Mouse (Mus musculus): Measurements from ENCODE around the gene Ncf4. TPM values are rescaled to one million over a fixed set of nuclear protein-coding genes. Genes with fewer than 3 reads are reported as not detected.

Ncf4 gene
- polyA plus RNA-seq, 1 experiment from 2014 or later = 27.3 TPM

DNA sequence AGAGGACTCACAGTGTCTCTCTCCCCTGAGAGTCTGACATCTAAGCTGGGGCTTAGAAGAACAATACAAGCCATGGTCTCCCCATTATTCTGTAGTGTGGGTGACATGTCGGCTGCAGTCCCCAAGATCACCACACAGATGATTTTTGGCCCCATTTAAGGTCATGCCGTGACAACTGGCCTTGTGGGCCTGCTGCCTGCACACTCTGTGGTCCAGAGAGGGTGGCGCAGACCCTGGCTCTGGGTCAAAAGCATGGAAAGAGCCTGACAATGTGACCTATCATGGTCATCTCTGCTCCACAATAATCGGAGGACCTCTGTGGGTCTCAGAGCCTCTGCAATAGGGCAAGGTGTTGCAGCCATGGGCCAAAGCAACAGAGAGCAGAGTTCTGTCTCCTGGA, 49.1 kb downstream of the Ncf4 start:
- H3K9me3 ChIP-seq (replicated peaks; ENCODE audit: control insufficient read depth, low read length) = no peaks in the 10 kb centered on the region
- no peak overlapping the region for H3K27ac ChIP-seq (ENCODE audit: low read depth, low read length)
- no peak for ATAC-seq (replicated peaks; ENCODE audit: insufficient number of reproducible peaks, low FRiP score, low TSS enrichment)
- H3K36me3 ChIP-seq (ENCODE audit: control insufficient read depth, insufficient read depth, low read length) = no peaks in the 10 kb centered on the region
- WGBS (ENCODE audit: insufficient replicate concordance) = 74% methylated on average over 4 of the region's 4 CpGs
- H3K27me3 ChIP-seq (ENCODE audit: control insufficient read depth, insufficient read depth, low read length) = no peaks in the 10 kb centered on the region
- H3K4me3 ChIP-seq (ENCODE audit: low read depth, low read length) = no peak overlapping the region
- no peak overlapping the region for H3K4me2 ChIP-seq
- no peak overlapping the region for H3K9ac ChIP-seq (ENCODE audit: low read depth, low read length)
- no peaks in the 10 kb centered on the region for H3K4me1 ChIP-seq (ENCODE audit: control insufficient read depth, insufficient read depth, low read length)

DNA sequence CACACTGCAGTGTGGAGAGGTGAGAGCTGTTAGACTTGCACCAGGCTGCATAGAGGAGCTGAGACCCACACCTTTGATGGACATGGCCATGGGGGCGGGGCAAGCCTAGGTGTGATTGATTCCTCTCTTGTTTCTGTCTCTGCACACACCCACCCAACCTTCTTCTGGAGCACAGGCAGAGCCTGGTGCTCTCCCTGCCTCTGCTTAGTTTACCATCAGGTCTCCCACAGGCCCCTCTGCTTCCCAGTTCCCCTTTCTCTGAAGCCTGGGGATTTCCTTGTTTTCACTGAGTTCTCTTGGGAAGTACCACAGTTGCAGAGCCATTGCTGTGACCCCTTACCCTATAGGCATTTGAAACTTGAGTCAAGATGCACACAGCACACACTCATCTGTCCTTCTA, 54.0 kb downstream of the Ncf4 start:
- no peak overlapping the region for H3K4me2 ChIP-seq
- ATAC-seq (replicated peaks; ENCODE audit: insufficient number of reproducible peaks, low FRiP score, low TSS enrichment) = no peak
- 89% methylated on average over 1 of the region's 1 CpGs for WGBS (ENCODE audit: insufficient replicate concordance)
- no peaks in the 10 kb centered on the region for H3K27me3 ChIP-seq (ENCODE audit: control insufficient read depth, insufficient read depth, low read length)
- no peak overlapping the region for H3K4me3 ChIP-seq (ENCODE audit: low read depth, low read length)
- H3K4me1 ChIP-seq (ENCODE audit: control insufficient read depth, insufficient read depth, low read length) = no peaks in the 10 kb centered on the region
- no peak overlapping the region for H3K9ac ChIP-seq (ENCODE audit: low read depth, low read length)
- H3K36me3 ChIP-seq (ENCODE audit: control insufficient read depth, insufficient read depth, low read length) = no peaks in the 10 kb centered on the region
- H3K9me3 ChIP-seq (replicated peaks; ENCODE audit: control insufficient read depth, low read length) = no peaks in the 10 kb centered on the region
- H3K27ac ChIP-seq (ENCODE audit: low read depth, low read length) = no peak overlapping the region

DNA sequence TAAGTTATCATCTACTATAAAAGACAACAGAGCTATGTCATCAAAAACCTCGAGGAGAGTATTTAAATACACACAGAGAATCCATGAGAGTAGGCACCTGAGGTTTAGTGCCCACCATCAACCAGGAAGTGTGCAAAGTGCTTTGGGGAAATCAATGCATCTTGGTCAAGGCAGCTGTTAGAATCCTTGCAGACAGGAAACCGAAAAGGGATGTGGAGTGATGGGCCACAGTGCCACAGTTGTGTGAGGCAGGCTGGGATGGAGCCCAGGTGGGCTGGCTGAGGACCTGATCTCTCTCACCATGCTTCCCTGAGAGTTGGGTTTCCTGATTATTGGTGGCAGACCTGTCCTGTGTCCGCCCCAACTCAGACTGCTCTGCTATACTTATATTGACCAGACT, 55.0 kb downstream of the Ncf4 start:
- Histone ChIP-seq H3K9me3 (replicated peaks; ENCODE audit: control insufficient read depth, low read length) (no peaks in the 10 kb centered on the region), H3K4me1 (ENCODE audit: control insufficient read depth, insufficient read depth, low read length) (no peaks in the 10 kb centered on the region), H3K9ac (ENCODE audit: low read depth, low read length) (no peak overlapping the region), H3K4me2 (no peak overlapping the region), H3K36me3 (ENCODE audit: control insufficient read depth, insufficient read depth, low read length) (no peaks in the 10 kb centered on the region), H3K27ac (ENCODE audit: low read depth, low read length) (no peak overlapping the region), H3K27me3 (ENCODE audit: control insufficient read depth, insufficient read depth, low read length) (no peaks in the 10 kb centered on the region), H3K4me3 (ENCODE audit: low read depth, low read length) (no peak overlapping the region)
- ATAC-seq (replicated peaks; ENCODE audit: insufficient number of reproducible peaks, low FRiP score, low TSS enrichment) = no peak
- 79% methylated on average over 3 of the region's 3 CpGs for WGBS (ENCODE audit: insufficient replicate concordance)

DNA sequence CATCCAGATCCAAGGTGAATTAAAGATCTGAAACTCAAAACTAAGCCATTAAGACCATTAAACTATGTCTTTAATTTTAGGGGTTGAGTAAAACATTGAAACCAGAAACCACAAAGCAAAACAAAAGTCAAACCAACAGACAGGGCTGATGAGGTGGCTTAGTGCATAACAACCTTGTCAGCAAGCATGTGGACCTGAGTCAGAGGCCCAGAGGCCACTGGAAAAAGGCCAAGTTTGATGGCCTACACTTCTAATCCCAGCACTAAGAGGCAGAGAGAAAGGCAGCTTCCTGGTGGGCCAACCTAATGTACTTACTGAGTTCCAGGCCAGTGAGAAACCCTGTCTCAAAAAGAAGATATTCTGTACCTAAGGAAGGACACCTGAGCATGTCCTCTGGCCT, 56.2 kb downstream of the Ncf4 start:
- no peaks in the 10 kb centered on the region for H3K36me3 ChIP-seq (ENCODE audit: control insufficient read depth, insufficient read depth, low read length)
- H3K27me3 ChIP-seq (ENCODE audit: control insufficient read depth, insufficient read depth, low read length) = no peaks in the 10 kb centered on the region
- H3K9ac ChIP-seq (ENCODE audit: low read depth, low read length) = no peak overlapping the region
- no peak overlapping the region for H3K4me2 ChIP-seq
- H3K4me3 ChIP-seq (ENCODE audit: low read depth, low read length) = no peak overlapping the region
- no peaks in the 10 kb centered on the region for H3K9me3 ChIP-seq (replicated peaks; ENCODE audit: control insufficient read depth, low read length)
- H3K27ac ChIP-seq (ENCODE audit: low read depth, low read length) = no peak overlapping the region
- H3K4me1 ChIP-seq (ENCODE audit: control insufficient read depth, insufficient read depth, low read length) = no peaks in the 10 kb centered on the region
- no peak for ATAC-seq (replicated peaks; ENCODE audit: insufficient number of reproducible peaks, low FRiP score, low TSS enrichment)

DNA sequence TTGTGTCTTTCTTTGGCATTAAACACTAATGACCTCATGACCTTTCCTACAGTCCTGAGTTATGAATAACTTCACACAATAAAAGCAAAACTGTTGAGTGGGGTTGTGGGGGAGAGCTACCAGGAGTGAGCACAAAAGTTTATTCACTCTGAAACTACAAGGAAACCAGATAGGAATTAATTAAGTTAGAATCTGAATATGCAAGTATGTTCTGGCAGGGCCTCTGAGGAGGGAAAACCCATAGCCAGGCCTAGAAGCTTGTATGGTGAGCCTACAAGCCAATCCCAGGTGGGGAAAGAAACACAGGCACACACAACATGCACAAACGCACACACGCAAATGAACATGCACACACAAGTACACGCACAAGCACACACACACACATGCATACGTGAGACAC, 58.1 kb downstream of the Ncf4 start:
- 97% methylated on average over 4 of the region's 4 CpGs for WGBS (ENCODE audit: insufficient replicate concordance)
- Histone ChIP-seq H3K4me3 (ENCODE audit: low read depth, low read length) (no peak overlapping the region), H3K27me3 (ENCODE audit: control insufficient read depth, insufficient read depth, low read length) (no peaks in the 10 kb centered on the region), H3K9me3 (replicated peaks; ENCODE audit: control insufficient read depth, low read length) (no peaks in the 10 kb centered on the region), H3K36me3 (ENCODE audit: control insufficient read depth, insufficient read depth, low read length) (no peaks in the 10 kb centered on the region), H3K9ac (ENCODE audit: low read depth, low read length) (no peak overlapping the region), H3K27ac (ENCODE audit: low read depth, low read length) (no peak overlapping the region), H3K4me1 (ENCODE audit: control insufficient read depth, insufficient read depth, low read length) (no peaks in the 10 kb centered on the region), H3K4me2 (no peak overlapping the region)
- no peak for ATAC-seq (replicated peaks; ENCODE audit: insufficient number of reproducible peaks, low FRiP score, low TSS enrichment)

DNA sequence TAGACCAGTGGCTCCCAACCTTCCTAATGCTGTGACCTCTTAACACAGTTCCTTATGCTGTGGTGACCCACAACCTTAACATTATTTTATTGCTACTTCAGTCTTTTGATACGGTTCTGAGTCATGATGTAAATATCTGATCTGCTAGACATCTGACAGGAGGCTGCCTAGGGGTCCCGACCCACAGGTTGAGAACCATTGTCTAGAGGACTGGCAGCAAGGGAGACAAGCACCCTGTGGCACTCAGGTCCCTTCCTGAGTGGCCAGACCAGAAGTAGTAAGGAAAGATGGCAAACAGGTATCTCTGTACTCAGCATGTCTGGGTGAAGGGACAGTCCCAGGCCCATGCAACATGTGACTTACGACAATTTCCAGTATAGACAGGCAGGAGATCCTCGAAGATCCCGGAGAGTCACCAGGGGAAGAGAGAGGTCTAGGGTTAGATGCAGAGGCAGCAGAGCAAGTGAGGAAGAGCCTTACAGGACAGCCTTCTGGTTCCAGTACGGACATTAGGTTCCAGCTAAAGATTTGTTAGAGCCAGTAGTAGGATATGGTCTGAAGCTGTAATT, 59.1 kb downstream of the Ncf4 start:
- no peak overlapping the region for H3K4me2 ChIP-seq
- no peaks in the 10 kb centered on the region for H3K4me1 ChIP-seq (ENCODE audit: control insufficient read depth, insufficient read depth, low read length)
- WGBS (ENCODE audit: insufficient replicate concordance) = 82% methylated on average over 6 of the region's 6 CpGs
- no peak overlapping the region for H3K27ac ChIP-seq (ENCODE audit: low read depth, low read length)
- ATAC-seq (replicated peaks; ENCODE audit: insufficient number of reproducible peaks, low FRiP score, low TSS enrichment) = no peak
- no peak overlapping the region for H3K4me3 ChIP-seq (ENCODE audit: low read depth, low read length)
- H3K9me3 ChIP-seq (replicated peaks; ENCODE audit: control insufficient read depth, low read length) = no peaks in the 10 kb centered on the region
- no peaks in the 10 kb centered on the region for H3K27me3 ChIP-seq (ENCODE audit: control insufficient read depth, insufficient read depth, low read length)
- no peaks in the 10 kb centered on the region for H3K36me3 ChIP-seq (ENCODE audit: control insufficient read depth, insufficient read depth, low read length)
- H3K9ac ChIP-seq (ENCODE audit: low read depth, low read length) = no peak overlapping the region

DNA sequence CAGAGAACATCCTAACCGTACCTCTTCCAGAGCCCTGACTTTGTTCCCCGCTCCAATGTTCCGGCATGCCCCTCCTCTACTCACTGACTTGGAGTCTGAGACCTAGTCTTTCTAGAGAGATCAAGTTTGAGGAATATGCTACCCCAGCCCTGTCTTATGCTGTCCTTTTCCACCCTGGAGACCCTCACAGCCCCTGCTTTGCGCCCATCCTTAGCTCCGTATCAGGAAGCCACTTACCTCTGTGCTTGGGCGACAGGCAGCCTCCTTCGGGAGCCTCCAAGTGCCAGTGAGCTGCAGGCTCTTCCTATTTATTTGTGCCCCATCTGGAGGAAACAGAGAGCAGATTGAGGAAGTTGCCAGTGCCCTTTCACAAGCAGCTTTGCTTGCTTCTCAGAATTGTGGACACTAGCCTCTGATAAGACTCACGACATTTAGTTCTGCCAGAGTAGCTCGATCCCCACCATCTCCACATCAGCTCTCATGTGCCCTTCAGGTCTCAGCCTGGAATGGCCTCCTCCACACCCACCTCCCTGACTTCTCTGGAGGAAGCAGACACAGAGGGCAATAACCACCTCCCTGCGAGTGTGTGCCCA, 60.8 kb downstream of the Ncf4 start, which contains the start of gene Csf2rb2:
Gene Csf2rb2, minus strand, starts transcription at position 381 of the 593 bp plus-strand sequence.
- Histone ChIP-seq H3K27me3 (ENCODE audit: control insufficient read depth, insufficient read depth, low read length) (no peaks in the 10 kb centered on the region), H3K36me3 (ENCODE audit: control insufficient read depth, insufficient read depth, low read length) (no peaks in the 10 kb centered on the region), H3K4me3 (ENCODE audit: low read depth, low read length) (no peak within 1 kb of the TSS), H3K4me2 (no peak within 1 kb of the TSS; the same call in 1 of the 2 replicates), H3K4me1 (ENCODE audit: control insufficient read depth, insufficient read depth, low read length) (peaks cover 4% of the 10 kb centered on the region), H3K9ac (ENCODE audit: low read depth, low read length) (no peak within 1 kb of the TSS), H3K27ac (ENCODE audit: low read depth, low read length) (no peak within 1 kb of the TSS), H3K9me3 (replicated peaks; ENCODE audit: control insufficient read depth, low read length) (no peaks in the 10 kb centered on the region)
- no peak for ATAC-seq (replicated peaks; ENCODE audit: insufficient number of reproducible peaks, low FRiP score, low TSS enrichment)
- 62% methylated on average over 10 of the region's 10 CpGs for WGBS (ENCODE audit: insufficient replicate concordance)

DNA sequence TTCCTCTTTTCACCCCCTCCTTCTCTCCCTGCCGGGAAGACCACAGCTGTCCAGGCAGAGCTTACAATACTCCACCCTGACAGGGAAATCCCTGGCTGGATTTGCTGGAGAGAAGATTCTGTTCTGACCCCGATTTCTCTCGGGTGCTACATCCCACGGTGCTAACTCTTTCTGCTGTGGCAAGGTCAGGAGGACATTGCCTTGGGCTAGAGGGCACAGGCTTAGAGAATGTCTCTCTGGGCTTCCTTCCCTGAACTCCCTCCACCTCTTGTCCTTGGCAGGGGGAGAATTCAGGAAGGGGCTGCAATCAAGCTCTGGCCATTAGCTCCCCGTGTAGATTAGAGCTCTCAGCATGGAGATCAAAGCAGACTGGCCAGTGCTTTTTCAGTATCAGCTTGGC, 65.3 kb downstream of the Ncf4 start:
- peak overlapping the region; percentile 27 for H3K4me2 ChIP-seq
- 0 out of 2 replicates have a peak overlapping the region, but pooled peaks have one; percentile 34 for H3K9ac ChIP-seq (ENCODE audit: low read depth, low read length)
- H3K27ac ChIP-seq (ENCODE audit: low read depth, low read length) = no peak overlapping the region
- no peak for ATAC-seq (replicated peaks; ENCODE audit: insufficient number of reproducible peaks, low FRiP score, low TSS enrichment)
- H3K4me1 ChIP-seq (ENCODE audit: control insufficient read depth, insufficient read depth, low read length) = peaks cover 10% of the 10 kb centered on the region
- H3K27me3 ChIP-seq (ENCODE audit: control insufficient read depth, insufficient read depth, low read length) = no peaks in the 10 kb centered on the region
- no peak overlapping the region for H3K4me3 ChIP-seq (ENCODE audit: low read depth, low read length)
- 14% methylated on average over 5 of the region's 5 CpGs for WGBS (ENCODE audit: insufficient replicate concordance)
- H3K36me3 ChIP-seq (ENCODE audit: control insufficient read depth, insufficient read depth, low read length) = no peaks in the 10 kb centered on the region
- no peaks in the 10 kb centered on the region for H3K9me3 ChIP-seq (replicated peaks; ENCODE audit: control insufficient read depth, low read length)

DNA sequence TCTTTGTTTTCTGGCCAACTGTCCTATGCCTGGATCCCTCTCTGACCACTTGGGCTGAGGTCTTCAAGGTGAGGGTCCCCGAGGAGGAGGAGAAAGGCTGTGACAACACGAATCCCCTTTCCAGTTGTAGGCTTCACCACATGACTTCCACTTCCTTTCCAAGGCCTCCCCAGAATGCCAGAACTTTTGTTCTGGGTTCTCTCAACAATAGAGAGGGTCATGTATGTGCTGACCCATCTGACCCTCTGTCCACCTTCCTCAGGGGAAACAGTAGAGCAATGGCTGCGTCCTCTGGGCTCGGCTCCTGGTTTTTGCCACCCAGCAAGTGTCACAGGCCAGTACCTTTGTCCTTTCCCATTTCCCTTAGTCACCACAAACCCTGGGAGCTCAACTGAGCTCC, 66.4 kb downstream of the Ncf4 start:
- H3K36me3 ChIP-seq (ENCODE audit: control insufficient read depth, insufficient read depth, low read length) = no peaks in the 10 kb centered on the region
- H3K4me3 ChIP-seq (ENCODE audit: low read depth, low read length) = no peak overlapping the region
- WGBS (ENCODE audit: insufficient replicate concordance) = 73% methylated on average over 4 of the region's 4 CpGs
- H3K9ac ChIP-seq (ENCODE audit: low read depth, low read length) = no peak overlapping the region
- peaks cover 10% of the 10 kb centered on the region for H3K4me1 ChIP-seq (ENCODE audit: control insufficient read depth, insufficient read depth, low read length)
- no peak for ATAC-seq (replicated peaks; ENCODE audit: insufficient number of reproducible peaks, low FRiP score, low TSS enrichment)
- no peaks in the 10 kb centered on the region for H3K27me3 ChIP-seq (ENCODE audit: control insufficient read depth, insufficient read depth, low read length)
- H3K27ac ChIP-seq (ENCODE audit: low read depth, low read length) = no peak overlapping the region
- no peaks in the 10 kb centered on the region for H3K9me3 ChIP-seq (replicated peaks; ENCODE audit: control insufficient read depth, low read length)
- H3K4me2 ChIP-seq = no peak overlapping the region
